Mouse (Mus musculus) intestine, embryonic 15.5 days (tissue): ENCODE results near the gene Hgf. TPM values are rescaled to one million over a fixed set of nuclear protein-coding genes. Genes with fewer than 3 reads are reported as not detected.
A peak's percentile ranks its signal among the peaks of the same experiment; 100 is the strongest.

Experiments
- ATAC-seq: fragments of 200-750 bp; cut with Nextera tagmentation; 2 replicates; pipeline ENCODE4 v1.8.0; 2017; ENCODE audit warnings: moderate TSS enrichment, moderate library complexity
- H3K27ac ChIP-seq: fragments of 300-500 bp; sonication (generic); 2 replicates; pipeline ENCODE4 v1.5.1; 2015; ENCODE audit warnings: mild to moderate bottlenecking, inconsistent platforms
- H3K27me3 ChIP-seq: fragments of 300-500 bp; sonication (generic); replicated peaks from 2 replicates; pipeline ENCODE4 v1.6.1; 2015; ENCODE audit warnings: inconsistent platforms
- H3K36me3 ChIP-seq: fragments of 300-500 bp; sonication (generic); 2 replicates; pipeline ENCODE4 v1.6.1; 2015; ENCODE audit warnings: inconsistent platforms
- H3K4me1 ChIP-seq: fragments of 300-500 bp; sonication (generic); replicated peaks from 2 replicates; pipeline ENCODE4 v1.6.1; 2015; ENCODE audit warnings: inconsistent platforms
- H3K4me2 ChIP-seq: fragments of 300-500 bp; sonication (generic); replicated peaks from 2 replicates; pipeline ENCODE4 v1.6.1; 2015; ENCODE audit warnings: mild to moderate bottlenecking, inconsistent platforms
- H3K4me3 ChIP-seq: fragments of 300-500 bp; sonication (generic); replicated peaks from 2 replicates; pipeline ENCODE4 v1.5.1; 2015; ENCODE audit warnings: inconsistent platforms
- H3K9ac ChIP-seq: fragments of 300-500 bp; sonication (generic); 2 replicates; pipeline ENCODE4 v1.6.1; 2015; ENCODE audit warnings: inconsistent platforms
- H3K9me3 ChIP-seq: fragments of 300-500 bp; sonication (generic); 2 replicates; pipeline ENCODE4 v1.6.1; 2016; ENCODE audit warnings: inconsistent platforms
- WGBS: fragments of 180-500 bp; shearing (Covaris S2); methylation state at CpG from one replicate; pipeline ENCODE4 v1.1.7; 2015; 5-methylcytosine and 5-hydroxymethylcytosine counted together
- polyA plus RNA-seq: library from polyadenylated mRNA; unstranded; fragments of >200 nt; fragmentation: Nextera tagmentation; extraction: Ambion mirVana; gene quantifications from 2 replicates; pipeline ENCODE4 v1.2.1, GENCODE M21; 2015

Gene Hgf
- polyA plus RNA-seq, result 4.5 TPM in 2 replicates

- WGBS, result 1% methylated on average over 16 of the region's 16 CpGs
- no peaks in the 10 kb centered on the region for H3K9me3 ChIP-seq
- H3K27ac ChIP-seq, result peak within 1 kb of the TSS; percentile 55
Measured at GRCm38 (mm10) chr5:16553304-16554047, at the start of gene Hgf. Gene Hgf (plus strand): TSS chr5:16553495.

DNA sequence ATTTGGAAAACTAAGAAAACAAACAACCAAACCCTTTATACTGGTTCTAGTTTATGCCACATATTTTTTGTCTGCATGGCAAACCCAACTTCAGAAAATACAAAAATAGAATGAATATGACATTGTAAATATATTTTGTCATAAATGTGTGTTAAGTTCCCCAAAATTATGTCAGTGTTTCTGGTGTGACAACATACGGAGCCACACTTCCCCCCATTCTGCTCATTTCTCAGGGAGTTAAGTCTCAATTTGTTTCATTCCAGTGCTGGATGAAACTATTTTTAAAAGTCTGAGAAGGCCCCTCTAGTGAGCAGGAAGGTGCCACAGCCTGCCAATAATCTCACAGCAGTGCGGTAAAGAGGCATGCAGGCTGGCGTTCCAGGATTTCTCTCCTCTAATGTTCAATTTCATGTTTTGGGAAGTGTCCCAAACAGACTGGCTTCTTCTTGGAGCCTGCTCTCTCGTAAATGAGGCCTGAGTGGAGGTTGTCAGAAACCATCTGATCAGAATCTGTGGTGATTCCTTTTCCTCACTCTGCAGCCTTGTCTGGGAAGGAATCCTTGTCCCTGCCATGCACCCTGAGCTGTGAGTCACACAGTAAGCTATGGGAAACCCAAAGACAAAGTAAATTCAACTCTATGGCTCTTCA lies 46.5 kb upstream of the Hgf start:
- H3K4me1 ChIP-seq, result no peaks in the 10 kb centered on the region
- H3K27me3 ChIP-seq, result no peaks in the 10 kb centered on the region
- H3K36me3 ChIP-seq, result no peaks in the 10 kb centered on the region
- H3K4me3 ChIP-seq, result no peak overlapping the region
- no peak overlapping the region for H3K9ac ChIP-seq
- no peak for ATAC-seq
- H3K9me3 ChIP-seq, result no peaks in the 10 kb centered on the region
- 76% methylated on average over 4 of the region's 4 CpGs for WGBS
- no peak overlapping the region for H3K27ac ChIP-seq
- H3K4me2 ChIP-seq, result no peak overlapping the region

More at GRCm38 (mm10) chr5:16553304-16554047, at the start of gene Hgf:
- H3K36me3 ChIP-seq, result no peaks in the 10 kb centered on the region
- ATAC-seq, result peak; percentile 91
- peak within 1 kb of the TSS; percentile 20 for H3K9ac ChIP-seq
- H3K27me3 ChIP-seq, result no peaks in the 10 kb centered on the region
- peak within 1 kb of the TSS; percentile 68 for H3K4me2 ChIP-seq
- peaks cover 10% of the 10 kb centered on the region; the same call in 1 of the 2 replicates for H3K4me1 ChIP-seq
- peak within 1 kb of the TSS; percentile 33 for H3K4me3 ChIP-seq

GRCm38 (mm10) chr5:16531619-16532277 lies 21.5 kb upstream of the Hgf start:
- Histone ChIP-seq H3K9ac (no peak overlapping the region), H3K4me2 (no peak overlapping the region), H3K9me3 (no peaks in the 10 kb centered on the region), H3K27me3 (no peaks in the 10 kb centered on the region), H3K4me1 (no peaks in the 10 kb centered on the region), H3K4me3 (no peak overlapping the region), H3K36me3 (no peaks in the 10 kb centered on the region), H3K27ac (no peak overlapping the region)
- ATAC-seq, result no peak
- 92% methylated on average over 3 of the region's 3 CpGs for WGBS

DNA sequence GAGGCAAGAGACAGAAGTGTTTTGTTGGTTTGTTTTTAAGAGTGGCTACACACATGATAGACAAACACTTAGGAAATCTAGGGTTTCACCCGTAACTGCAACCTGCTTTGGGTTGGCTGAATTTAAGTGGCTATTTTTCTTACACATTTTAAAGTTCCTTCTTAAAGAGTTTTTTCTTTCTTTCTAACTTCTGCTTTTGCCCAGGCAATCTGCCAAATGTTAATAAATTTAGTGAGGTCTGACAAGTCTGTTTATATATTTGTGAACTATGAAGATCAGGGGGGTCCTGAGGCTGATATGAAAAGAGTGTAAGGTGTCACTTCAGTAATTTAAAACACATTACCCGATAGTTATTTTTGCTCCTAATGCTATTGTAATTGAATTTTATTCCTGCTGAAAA lies 15.2 kb upstream of the Hgf start:
- H3K9ac ChIP-seq, result no peak overlapping the region
- H3K4me1 ChIP-seq, result no peaks in the 10 kb centered on the region
- H3K27ac ChIP-seq, result no peak overlapping the region
- no peak overlapping the region for H3K4me2 ChIP-seq
- H3K9me3 ChIP-seq, result no peaks in the 10 kb centered on the region
- 43% methylated on average over 2 of the region's 2 CpGs for WGBS
- no peak for ATAC-seq
- H3K4me3 ChIP-seq, result no peak overlapping the region
- H3K36me3 ChIP-seq, result no peaks in the 10 kb centered on the region
- no peaks in the 10 kb centered on the region for H3K27me3 ChIP-seq

GRCm38 (mm10) chr5:16541561-16542116 lies 11.7 kb upstream of the Hgf start:
- Histone ChIP-seq H3K36me3 (no peaks in the 10 kb centered on the region), H3K4me1 (no peaks in the 10 kb centered on the region), H3K27me3 (no peaks in the 10 kb centered on the region), H3K4me3 (no peak overlapping the region), H3K27ac (no peak overlapping the region), H3K9ac (no peak overlapping the region), H3K4me2 (no peak overlapping the region), H3K9me3 (no peaks in the 10 kb centered on the region)
- 27% methylated on average over 2 of the region's 2 CpGs for WGBS
- ATAC-seq, result no peak

DNA sequence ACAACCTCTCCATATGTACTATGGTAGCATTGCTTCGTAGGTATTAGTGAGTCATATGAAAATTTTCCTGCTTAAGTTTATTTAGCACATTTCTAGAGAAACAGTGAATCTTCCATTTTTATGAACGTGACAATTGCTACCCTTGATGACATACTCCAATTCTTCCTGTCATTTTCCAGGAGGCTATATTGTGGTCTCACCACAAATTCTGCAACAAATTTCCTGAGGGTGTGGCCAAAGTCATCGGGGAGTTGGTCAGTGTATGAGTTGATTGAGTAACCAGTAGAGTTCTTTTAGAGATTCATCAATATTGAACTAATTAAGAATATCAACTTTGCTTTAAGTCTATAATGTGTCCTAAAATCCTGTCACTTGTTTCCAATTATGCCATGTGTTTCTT lies 5.8 kb upstream of the Hgf start:
- Histone ChIP-seq H3K27me3 (no peaks in the 10 kb centered on the region), H3K36me3 (no peaks in the 10 kb centered on the region), H3K4me2 (no peak overlapping the region), H3K9me3 (no peaks in the 10 kb centered on the region), H3K27ac (no peak overlapping the region), H3K4me3 (no peak overlapping the region), H3K9ac (no peak overlapping the region), H3K4me1 (no peaks in the 10 kb centered on the region)
- no peak for ATAC-seq
- WGBS, result 85% methylated on average over 3 of the region's 3 CpGs

GRCm38 (mm10) chr5:16552647-16553046 lies 648 bp upstream of the Hgf start:
- WGBS, result 64% methylated on average over 4 of the region's 4 CpGs
- Histone ChIP-seq H3K36me3 (no peaks in the 10 kb centered on the region), H3K4me1 (peaks cover 10% of the 10 kb centered on the region; the same call in 1 of the 2 replicates), H3K9me3 (no peaks in the 10 kb centered on the region), H3K9ac (no peak overlapping the region), H3K27ac (no peak overlapping the region), H3K4me2 (peak overlapping the region; percentile 68; the same call in 1 of the 2 replicates), H3K27me3 (no peaks in the 10 kb centered on the region), H3K4me3 (no peak overlapping the region)
- no peak for ATAC-seq

DNA sequence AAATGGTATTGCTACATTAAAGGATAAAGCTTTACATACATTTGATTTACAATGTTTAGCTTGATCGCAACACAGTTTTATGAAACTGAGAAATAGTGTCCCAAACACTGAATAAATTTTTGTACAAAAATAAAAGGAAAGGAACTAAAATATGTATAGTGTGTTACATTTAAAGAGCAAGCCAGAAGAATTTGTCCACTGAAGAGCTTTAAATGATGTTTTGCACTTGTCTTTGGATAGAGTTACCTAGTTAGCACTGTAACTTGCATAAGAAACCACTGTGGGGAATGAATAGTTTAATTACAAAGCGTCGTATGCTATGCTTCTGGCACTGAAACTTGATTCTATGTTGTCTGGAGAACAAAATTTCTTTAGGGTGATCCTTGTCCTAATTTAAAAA lies 7.0 kb downstream of the Hgf start:
- WGBS, result 88% methylated on average over 3 of the region's 3 CpGs

DNA sequence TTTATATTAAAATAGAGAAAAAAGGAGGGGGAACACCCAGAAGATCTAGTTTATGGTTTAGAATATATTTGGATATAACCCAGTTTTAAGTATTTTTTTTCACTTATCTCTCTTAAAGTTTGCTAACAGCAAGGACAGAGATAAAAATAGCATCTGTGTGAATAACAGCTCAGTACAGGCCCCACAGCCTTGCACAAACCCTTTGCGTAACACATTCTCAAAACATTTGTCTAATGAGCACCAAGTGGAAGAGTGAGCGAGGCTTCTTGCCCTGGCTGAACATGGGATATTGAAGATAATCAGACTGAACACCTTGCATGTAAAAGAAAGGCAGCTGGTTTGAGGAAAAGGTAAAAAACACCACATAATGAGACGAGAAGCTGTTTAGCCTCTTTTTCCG lies 15.7 kb downstream of the Hgf start:
- no peaks in the 10 kb centered on the region for H3K4me1 ChIP-seq
- no peak overlapping the region for H3K9ac ChIP-seq
- H3K4me2 ChIP-seq, result no peak overlapping the region
- ATAC-seq, result no peak
- no peaks in the 10 kb centered on the region for H3K27me3 ChIP-seq
- no peaks in the 10 kb centered on the region for H3K9me3 ChIP-seq
- H3K27ac ChIP-seq, result no peak overlapping the region
- no peak overlapping the region for H3K4me3 ChIP-seq
- 86% methylated on average over 4 of the region's 4 CpGs for WGBS
- no peaks in the 10 kb centered on the region for H3K36me3 ChIP-seq

More for the DNA sequence above, 7.0 kb downstream of the Hgf start:
- H3K4me2 ChIP-seq, result no peak overlapping the region
- ATAC-seq, result no peak
- no peak overlapping the region for H3K9ac ChIP-seq
- no peaks in the 10 kb centered on the region for H3K9me3 ChIP-seq
- no peak overlapping the region for H3K4me3 ChIP-seq
- H3K27me3 ChIP-seq, result no peaks in the 10 kb centered on the region
- no peaks in the 10 kb centered on the region for H3K36me3 ChIP-seq
- no peaks in the 10 kb centered on the region for H3K4me1 ChIP-seq
- no peak overlapping the region for H3K27ac ChIP-seq

- Histone ChIP-seq H3K4me2 (no peak overlapping the region), H3K27ac (no peak overlapping the region), H3K36me3 (no peaks in the 10 kb centered on the region), H3K9me3 (no peaks in the 10 kb centered on the region), H3K9ac (no peak overlapping the region), H3K4me1 (no peaks in the 10 kb centered on the region), H3K27me3 (no peaks in the 10 kb centered on the region), H3K4me3 (no peak overlapping the region)
- WGBS, result 58% methylated on average over 14 of the region's 14 CpGs
- ATAC-seq, result no peak
Measured at GRCm38 (mm10) chr5:16577882-16578742, 24.8 kb downstream of the Hgf start.

DNA sequence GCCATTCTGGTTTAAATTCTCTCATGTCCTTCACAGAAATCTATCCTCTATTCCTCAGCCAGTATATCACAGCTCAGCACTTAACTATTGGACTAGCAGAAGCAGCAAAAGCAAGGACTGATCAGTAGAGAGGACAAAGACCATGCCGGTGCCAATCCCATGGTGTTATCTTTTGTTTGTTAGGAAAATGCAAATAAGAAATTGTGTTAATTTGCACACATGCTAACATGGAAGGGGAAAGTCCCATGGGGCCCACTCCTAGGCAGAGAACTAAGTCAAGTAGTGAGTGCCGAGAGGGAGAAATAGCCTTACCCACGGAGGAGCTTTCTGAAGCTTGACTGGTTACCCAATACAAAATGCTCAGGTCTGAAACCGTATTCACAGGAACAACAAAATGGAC lies 42.4 kb downstream of the Hgf start:
- no peak overlapping the region for H3K27ac ChIP-seq
- 80% methylated on average over 4 of the region's 4 CpGs for WGBS

More for the DNA sequence above, 42.4 kb downstream of the Hgf start:
- no peaks in the 10 kb centered on the region for H3K4me1 ChIP-seq
- H3K4me3 ChIP-seq, result no peak overlapping the region
- H3K4me2 ChIP-seq, result no peak overlapping the region
- no peak overlapping the region for H3K9ac ChIP-seq
- no peaks in the 10 kb centered on the region for H3K27me3 ChIP-seq
- no peaks in the 10 kb centered on the region for H3K9me3 ChIP-seq
- H3K36me3 ChIP-seq, result no peaks in the 10 kb centered on the region
- ATAC-seq, result no peak
